Mouse (Mus musculus) E14TG2a.4 (cell line): ENCODE measurements around the gene Farp1.

Source experiments
- CTCF ChIP-seq: conservative IDR thresholded peaks from 2 replicates; pipeline ENCODE4 v1.5.1; 2014; ENCODE audit warnings: low read length
- NANOG ChIP-seq: IDR thresholded peaks from 2 replicates; pipeline ENCODE4 v1.6.1; 2014; ENCODE audit warnings: borderline replicate concordance, low read length, mixed read lengths

- TF ChIP-seq CTCF (no peak), NANOG (no peak)
These were observed 278.3 kb downstream of the Farp1 start for GRCm38 (mm10) chr14:121313283-121313682.
